Mouse (Mus musculus): ENCODE results near the gene Pdzd7.

Gene Pdzd7

DNA sequence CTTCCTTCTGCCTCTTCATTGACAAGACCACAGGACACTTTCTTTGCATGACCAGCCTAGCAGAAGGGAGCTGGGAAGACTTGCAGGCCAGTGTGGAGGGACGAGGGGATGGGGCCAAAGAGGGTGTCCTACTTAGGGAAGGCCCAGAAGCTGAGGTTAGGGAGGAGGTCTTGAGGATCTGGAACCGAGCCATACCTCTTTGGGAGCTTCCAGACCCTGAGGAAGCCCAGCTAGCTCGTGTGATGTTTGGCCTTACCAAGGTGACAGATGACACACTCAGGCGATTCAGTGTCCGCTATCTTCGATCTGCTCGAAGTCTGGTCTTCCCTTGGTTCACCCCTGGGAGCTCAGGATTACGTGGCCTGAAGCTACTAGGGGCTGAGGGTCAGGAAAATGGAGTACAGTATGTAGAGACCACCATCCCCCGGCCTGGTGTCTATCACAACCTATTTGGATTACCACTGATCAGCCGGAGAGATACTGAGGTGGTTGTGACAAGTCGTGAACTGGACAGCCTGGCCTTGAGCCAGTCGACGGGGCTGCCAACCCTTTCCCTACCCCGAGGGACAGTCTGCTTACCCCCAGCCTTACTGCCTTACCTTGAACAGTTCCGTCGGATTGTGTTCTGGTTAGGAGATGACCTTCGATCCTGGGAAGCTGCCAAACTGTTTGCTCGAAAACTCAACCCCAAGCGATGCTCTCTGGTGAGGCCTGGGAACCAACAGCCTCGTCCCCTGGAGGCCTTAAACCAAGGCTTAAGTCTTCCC, 37.9 kb downstream of the Pdzd7 start:
- DNase-seq, result no peak

DNA sequence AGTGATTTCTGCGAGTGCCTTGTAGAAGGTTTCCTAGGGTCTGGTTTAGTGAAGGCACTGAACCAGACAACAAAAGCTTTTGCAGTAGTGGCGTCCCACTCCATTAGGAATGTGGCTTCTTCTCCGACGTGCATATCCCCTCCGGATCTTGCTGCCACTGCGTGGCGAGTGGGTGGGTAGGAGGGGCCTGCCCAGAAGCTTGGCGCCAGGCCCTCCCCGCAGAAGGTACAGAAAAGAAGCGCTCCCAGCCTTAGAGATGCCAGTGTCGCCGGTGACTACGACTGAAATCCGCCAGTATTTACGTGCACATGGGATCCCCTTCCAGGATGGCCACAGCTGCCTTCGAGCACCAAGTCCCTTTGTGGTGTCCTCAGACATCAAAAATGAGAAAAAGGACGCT, 38.5 kb downstream of the Pdzd7 start:
- no peak for DNase-seq

DNA sequence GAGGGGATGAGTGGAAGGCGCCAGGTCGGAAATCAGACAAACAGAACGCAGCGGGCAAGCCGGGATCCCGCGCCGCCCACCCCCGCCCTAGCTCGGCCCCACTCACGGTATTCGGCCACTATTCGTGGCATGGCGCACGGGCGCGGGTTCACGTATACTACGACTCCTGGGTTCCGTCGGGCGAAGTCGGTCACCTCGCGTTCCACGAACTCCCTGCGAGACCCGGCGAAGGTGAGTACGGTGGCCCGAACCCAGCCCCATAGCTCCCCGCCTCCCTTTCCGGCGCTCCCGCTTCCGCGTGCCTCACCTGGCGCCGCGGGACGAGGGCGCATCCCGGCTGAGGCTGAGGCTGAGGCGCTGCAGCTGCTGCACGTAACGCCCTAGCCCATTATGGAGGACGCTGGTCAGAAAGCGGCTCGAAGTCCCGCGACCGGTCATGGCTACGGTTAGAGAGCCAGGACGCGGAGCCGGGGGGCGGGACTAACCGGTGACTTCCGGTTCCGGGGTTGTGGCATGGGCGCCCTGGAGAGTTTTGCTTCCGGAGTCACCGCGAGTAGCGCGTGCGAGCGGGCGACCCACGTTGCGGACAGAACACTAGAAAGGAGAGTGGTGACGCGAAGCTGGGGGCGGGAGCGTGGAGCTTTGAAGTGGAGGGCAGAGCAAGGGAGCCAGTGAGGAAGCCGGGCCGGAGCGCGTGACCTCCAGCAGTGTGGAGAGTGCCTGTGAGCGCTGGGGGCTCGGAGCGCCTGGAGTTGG, 39.4 kb downstream of the Pdzd7 start, which contains the start of gene Mrpl43:
Mrpl43 (minus strand) TSS at position 486 of the 756 bp plus-strand sequence.
- peak; percentile 94 for DNase-seq

DNA sequence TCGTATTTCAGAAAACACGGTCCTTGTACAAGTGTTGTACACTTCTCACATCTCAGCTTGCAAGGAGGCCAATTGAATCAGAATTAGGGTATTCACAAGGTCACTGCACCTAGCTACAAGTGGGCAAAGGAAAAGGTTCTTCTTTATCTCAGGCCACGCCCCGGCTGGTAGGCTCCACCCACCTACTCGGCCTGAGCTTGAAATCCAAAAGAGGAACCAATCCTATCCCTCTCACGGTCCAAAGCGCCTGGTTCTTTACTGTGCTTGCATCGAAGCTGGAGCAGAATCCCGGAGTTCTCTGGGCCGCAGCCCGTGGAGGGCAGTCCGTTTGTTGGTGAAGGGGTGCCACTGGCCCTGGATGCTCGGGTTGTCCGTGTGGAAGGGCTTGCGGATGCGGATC, 40.1 kb downstream of the Pdzd7 start, which contains the start of gene Twnk:
Twnk (plus strand) TSS at position 220 of the 400 bp plus-strand sequence.
- peak; percentile 41 for DNase-seq

DNA sequence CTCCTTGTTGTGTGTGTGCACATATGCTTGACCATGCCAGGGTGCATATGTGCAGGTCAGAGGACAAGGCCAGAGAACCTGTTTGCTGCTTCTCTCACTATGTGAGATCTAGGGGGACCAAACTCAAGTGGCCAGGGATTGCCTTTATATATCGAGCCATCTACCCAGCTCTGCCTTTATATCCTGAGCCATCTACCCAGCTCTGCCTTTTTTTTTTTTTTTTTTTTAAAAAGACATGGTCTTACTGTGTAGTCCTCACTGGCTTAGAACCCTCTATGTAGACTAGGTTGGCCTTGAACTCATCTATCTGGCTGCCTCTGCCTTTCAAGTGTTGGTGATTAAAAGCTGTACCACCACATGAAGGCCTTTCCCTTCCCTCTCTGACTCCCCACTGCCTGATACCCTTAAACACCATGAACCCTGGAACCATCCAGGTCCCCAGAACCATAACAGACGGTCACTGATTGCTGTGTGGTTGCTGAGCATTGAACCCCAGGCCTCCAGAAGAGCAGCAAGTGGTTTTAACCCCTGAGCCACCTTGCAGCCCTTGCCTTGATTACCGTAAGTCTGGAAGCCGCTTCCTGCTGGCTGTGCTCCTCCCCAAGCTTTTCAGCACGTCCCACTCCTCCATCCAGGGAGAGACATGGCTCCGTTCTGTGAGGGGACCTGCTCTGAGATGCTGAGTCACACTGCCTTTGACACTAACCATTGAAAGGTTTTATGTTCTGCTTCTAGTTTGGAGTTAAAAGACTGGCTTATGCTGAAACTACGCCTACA, 41.6 kb downstream of the Pdzd7 start:
- DNase-seq, result no peak

DNA sequence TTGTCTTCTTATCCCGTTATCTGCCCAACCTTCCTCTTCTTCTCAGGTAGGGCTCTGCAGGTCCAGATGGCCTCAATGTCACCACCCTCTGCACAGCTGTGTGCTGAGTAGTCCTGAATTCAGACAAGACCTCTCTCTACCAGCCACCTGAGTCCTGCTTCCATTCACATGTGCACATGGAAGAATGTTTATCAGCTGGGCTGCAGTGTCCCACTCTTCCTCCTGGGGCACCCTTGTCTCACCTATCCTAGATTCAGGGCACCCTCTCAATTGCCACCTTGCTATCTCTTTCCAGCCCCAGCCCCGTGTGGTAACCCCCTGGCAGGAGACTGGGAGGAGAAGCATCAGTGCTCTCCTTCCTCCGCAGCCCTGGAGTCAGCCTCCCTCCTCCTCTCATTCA, 43.2 kb downstream of the Pdzd7 start:
- DNase-seq, result no peak

DNA sequence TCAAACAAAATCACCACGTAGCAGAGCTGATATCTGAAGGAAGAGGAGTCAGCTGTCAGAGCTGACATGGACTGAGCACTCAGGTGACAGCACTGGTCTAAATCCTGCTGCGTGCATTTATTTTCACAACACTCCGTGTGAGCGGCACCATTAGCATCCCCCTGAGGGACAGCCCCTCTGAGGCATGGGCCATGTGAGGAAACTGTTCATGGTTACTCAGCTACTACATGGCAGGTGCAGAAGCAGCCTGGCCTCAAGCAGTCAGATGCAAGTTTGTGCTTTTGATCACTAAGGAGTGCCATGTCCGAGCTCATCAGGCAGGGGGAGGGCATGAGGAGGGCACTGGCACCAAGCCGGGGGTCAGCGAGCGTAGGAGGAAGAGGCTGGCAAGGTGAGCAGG, 45.9 kb downstream of the Pdzd7 start:
- no peak for DNase-seq

DNA sequence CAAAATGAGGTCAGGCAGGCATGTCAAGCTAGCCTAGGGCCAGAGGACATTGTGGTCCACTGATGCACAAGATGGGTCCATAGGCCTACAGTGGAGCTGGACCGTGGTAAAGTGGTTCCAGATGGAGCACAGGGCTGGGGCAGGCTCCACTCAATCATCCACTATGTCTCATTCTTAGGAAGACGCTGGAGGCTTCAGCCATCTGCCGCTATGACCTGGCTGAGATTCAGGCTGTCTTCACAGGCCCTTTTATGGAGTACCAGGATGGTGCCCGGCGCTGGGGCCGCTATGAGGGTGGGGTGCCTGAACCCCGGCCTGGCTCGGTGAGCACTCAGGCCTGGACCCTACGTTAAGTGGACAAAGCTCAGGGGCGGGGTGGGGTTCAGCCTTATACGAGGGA, 47.7 kb downstream of the Pdzd7 start:
- no peak for DNase-seq

DNA sequence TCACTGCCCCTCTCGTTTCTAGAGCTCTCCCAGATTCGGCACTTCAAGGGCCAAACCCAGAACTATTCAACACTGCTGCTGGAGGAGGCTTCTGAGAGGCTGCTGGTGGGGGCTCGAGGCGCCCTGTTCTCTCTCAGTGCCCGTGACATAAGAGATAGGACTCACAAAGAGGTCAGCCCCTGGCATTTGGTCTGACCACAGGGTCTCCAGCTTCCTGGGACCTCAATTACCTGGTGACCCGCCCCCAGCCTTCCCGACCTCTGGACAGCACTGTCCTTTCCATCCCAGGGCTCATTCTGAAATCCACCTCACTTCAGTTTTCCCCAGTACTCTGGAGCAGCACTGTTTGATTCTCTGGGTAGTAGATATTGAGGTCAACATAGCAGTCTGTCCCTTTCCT, 52.8 kb downstream of the Pdzd7 start:
- no peak for DNase-seq

DNA sequence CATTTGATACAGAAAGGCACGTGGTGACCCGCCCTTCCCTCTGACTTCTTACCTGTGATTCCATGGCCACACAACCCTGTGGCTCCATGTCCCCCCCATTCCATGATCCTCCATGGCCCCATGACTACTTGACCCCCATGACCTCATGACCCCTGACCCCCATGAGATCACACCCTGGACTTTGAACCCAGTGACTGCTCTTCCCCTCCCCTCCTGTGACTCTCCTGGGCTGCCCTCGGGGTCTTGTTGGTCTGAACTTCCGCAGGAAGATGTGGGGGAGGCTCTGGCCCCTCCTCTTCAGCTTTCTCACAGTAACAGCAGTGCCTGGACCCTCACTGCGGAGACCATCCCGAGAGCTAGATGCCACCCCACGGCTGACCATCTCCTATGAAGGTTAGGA, 53.3 kb downstream of the Pdzd7 start:
- DNase-seq, result peak; percentile 23

DNA sequence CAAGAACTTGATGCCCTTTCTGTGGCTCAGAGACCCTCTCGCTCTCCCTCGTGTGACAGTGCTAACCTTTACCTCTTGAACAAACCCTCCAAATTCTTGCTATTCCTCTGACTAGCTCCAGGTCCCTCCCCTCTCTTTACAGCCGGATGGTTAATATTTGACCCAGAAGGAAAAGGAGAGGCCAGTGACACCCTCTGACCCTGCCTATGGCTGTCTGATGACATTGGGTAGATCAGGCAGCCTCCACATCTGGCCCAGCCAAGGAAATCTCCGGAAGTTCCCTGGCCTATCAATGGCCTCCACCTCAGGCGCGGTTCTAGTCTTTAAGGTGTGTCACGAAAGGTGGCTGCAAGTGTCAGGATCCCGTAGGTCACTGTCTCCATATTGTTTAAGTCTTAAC, 54.5 kb downstream of the Pdzd7 start:
- no peak for DNase-seq

DNA sequence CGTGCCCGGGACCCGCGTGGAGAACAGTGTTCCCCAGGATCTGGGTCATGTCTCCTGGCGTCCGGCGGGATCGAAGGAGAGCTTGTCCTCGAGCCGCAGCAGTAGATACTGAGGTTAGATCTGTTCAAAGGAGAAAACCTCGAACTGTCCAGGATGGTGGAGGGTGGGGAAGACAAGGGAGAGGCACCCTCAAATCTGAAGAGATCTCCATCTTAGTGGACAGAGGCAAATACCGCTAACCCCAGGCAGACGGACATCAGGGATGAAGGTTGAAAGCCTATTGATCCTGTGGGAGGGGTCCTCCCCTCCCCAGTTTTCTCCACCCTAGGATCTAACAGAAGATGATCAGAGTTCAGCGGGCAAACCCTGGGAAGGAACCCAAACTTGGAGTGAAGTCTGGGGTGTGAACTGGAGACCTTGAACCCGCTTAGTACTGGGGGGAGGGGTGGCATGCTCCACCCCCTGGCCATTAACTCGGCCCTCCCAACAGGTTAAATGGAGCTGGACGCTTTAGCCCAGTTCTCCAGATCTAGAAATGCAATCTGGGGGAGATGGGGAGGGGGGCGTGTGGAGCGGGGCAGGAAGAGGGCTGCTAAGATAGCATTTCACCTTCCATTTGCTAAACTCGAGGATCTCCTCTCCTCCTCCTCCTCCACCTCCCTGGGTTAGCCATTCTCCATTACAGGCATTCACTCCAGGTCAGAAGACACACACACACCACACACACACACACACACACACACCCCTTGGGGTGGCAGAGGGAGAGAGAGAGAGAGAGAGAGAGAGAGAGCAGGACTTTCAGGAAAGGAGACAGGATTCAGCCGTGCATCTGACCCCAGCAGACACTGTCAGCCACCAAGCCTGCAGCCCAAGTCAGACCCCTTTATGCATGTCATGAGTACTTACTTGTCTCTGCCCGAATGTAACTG, 55.7 kb downstream of the Pdzd7 start:
- DNase-seq, result no peak

DNA sequence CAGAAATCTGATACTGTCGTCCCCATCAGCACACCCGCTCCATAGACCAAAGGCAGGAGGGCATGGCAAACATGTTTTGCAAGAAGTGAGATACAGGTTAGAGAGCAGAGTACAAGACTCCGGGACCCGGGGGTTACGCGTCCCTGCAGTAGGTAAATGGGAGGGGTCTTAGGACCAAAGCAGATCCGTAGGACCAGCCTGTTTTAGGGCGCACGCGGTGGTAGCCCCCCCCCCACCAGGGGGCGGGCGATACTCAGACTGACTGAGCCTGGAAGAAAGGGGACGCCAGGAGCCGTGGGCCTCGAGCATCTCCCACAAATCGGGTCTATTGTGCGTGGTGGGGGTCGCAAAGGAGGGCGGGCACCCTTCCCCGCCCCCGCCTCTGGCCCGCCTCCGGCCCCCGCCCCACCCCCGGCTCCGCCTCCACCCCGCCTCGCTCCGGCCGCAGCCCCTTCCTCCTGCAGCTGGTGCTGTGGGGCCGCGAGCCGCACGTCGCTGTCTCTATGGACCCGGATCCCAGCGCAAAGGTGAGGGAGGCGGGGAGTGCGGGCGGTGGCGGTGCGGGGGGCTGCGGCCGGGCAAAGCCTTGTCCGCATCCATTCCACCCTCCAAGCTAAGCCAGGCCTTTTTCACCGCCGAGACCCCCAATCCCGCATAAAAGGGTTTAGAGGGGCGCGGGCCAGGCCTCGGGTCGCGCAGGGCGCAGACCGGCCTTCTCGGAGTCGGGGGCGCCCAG, 56.5 kb downstream of the Pdzd7 start, which contains the start of gene Sema4g:
Sema4g (plus strand) TSS at position 271 of the 736 bp plus-strand sequence.
- DNase-seq, result peak; percentile 51

DNA sequence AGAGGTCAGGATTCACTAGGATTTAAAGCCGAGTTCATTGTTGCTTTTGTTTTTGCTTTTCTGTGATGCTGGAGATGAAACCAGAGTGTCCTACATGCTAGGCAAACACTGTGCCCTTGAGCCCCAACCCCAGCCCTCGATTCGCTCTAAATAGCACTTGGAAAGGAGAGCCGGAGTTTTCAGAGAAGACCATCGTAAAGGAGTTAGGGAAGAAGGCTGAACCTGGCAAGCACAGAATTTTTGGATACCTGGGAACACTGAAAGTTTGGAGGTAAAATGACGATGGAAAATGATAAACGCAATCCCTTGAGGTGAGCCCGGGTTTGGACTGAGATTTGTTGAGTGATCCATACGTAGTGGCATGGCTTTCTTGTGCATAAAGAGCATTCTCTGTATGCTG, 57.2 kb downstream of the Pdzd7 start:
- no peak for DNase-seq

DNA sequence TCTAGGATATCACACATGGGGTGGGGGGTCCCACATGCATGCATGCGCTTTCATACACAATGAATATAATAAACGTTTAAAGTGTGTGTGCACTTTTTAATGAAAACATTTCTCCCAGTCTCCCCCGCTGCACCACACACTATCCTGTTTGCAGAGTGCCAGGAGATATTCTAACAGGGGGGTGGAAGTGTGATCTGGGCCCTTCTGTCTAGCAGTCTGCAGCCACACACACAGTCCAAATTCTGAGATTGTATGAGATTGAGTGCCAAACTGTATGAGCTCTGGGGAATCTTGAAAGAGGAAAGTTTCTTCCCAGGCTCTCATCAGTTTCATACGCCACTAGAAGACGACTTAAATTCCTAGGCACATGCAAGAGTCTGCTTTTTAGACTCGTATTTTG, 57.7 kb downstream of the Pdzd7 start:
- no peak for DNase-seq

DNA sequence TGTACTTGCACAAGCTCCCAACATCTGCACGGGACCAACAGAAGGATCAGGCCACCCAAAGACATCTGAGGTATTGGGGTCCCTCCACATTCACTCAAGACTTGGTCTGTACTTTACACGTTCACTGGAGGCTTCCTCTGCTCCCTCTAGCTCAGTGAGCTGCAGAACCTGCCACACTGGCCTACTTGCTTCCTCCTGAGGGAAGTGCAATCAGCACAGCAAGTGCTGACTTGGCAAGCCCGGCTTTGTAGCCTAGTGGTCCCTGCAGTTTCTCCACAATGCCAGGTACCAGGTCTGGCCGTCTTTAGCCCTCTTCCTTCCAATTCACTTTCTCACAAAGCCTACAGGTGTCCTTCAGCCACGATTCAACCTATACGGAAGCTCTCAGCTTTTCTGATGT, 58.5 kb downstream of the Pdzd7 start:
- DNase-seq, result no peak

DNA sequence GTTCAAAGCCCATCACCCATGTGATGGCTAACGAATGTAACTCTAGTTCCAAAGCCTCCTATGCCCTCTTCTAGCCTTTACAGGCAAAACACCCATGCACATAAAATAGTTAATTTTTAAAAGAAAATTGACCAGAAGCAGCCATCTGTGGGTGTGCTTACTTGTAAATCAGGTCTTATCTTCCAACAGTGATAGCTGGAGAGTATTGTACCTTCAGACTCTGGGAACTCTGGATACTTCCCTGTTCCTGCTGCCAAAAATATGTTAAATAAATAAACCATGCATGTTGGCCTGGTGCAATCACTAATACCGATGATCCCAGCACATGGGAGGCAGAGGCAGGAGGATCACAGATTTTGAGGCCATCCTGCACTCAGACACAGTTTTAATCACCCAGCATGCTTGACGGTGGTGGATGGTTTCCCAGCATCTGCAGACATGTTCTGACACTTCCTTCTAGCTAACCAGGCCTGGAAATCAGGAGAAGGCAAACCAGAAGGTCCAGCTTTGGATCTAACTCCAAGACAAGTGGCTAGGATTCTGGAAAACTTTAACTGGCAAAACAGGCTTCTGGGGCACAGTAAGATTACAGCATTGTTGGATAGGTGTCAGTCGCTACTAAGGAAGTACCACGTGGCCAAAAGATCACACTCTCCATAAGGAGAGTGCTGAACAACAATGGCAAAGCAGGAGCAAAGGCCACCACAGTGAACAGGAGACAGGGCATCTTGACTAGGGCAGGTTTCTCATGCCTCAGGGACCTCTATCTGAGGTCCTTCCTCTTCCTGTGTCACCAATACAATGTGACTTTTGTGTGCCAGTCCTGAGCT, 60.1 kb downstream of the Pdzd7 start:
- no peak for DNase-seq

DNA sequence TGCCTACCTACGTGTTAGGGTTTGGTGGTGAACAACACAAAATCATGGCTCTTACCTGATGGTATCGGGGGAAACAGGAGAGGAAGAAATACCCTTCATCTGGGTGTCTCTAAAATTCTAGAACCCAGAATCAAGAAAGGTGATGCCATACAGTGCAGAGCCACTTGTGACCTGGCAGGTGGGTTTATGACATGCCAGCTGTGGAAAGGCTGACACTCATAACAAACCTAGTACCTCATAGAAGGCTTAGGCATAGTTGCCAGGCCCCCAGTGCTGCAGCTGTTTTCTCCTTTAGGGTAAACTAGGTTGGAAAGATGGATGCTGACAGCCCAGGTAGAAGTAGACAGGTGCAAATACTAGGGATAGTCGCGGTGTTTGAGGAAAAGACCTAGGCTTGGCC, 61.1 kb downstream of the Pdzd7 start:
- DNase-seq, result no peak

DNA sequence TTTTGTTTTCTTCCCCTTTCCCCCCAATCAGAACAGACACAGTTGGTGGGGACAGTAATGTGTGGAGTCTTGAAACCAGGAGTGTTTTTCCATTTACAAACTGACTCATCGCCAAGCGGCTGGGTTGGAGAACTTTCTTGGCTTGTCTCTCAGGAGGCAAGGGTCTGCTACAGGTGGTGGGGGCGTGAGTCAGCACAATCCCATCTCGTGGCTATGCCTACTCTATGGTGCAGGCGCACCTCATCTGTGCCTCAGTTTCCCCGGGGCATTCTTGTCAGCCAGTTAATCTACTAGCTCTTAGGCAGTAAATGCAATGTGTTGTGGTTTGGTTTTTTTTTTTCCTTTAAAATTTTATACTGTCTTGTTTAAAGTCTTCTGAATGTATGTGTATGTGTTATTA, 62.2 kb downstream of the Pdzd7 start:
- no peak for DNase-seq

DNA sequence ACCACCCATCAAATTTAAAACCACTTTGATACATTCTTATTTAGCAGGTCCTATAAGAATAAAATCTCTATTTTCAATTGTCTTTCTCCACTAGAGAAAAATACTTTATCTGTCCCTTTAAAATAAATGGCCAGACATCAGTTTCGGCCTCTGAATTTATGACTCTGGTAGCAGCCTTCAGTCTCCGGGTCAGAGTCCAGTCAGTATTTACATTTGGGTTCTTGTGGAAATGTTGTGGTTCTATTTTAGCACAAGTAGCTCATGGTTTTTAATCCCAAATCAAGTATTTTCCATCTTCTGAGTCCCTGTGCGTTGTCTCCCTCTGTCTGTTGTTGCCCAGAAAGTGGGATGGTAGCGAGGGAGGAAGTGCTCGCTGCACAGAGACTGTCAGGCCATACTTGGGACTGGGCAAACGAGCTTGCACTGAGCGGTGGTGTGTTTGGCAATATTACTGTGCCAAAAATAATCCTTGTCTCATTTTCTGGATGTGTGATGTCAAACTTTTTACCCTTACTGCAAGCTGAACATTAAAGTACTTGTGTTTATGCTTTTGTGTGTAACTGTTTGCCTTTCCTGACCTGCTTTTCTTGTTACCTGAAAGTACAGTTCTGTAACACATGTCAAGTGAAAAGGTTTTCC, 62.9 kb downstream of the Pdzd7 start:
- no peak for DNase-seq

All from thymus, postnatal 25 days (tissue).